Mouse (Mus musculus) spleen, adult 2 months (tissue): Measurements from ENCODE around the gene Cdk15. TPM values are rescaled to one million over a fixed set of nuclear protein-coding genes. Genes with fewer than 3 reads are reported as not detected.

ENCODE experiments used
- DNase-seq, 2 experiments: peaks; one replicate each; pipeline versions ENCODE4 v3.0.0 to v3.0.0-alpha.2; 2012 to 2021; ENCODE audit warnings: low spot score in 2 of 2, low read depth in 1 of 2
- H3K27ac ChIP-seq: fragments of 200-500 bp; 2 replicates; pipeline ENCODE4 v1.5.1; 2012; ENCODE audit warnings: low read length, inconsistent platforms; ENCODE audit not compliant: insufficient read depth
- H3K27me3 ChIP-seq: fragments of 200-500 bp; 2 replicates; pipeline ENCODE4 v1.6.1; 2012; ENCODE audit warnings: mild to moderate bottlenecking, moderate library complexity, low read length, inconsistent platforms; ENCODE audit not compliant: control insufficient read depth, insufficient read depth
- H3K36me3 ChIP-seq: fragments of 200-500 bp; 2 replicates; pipeline ENCODE4 v1.6.1; 2012; ENCODE audit warnings: mild to moderate bottlenecking, low read length, inconsistent platforms; ENCODE audit not compliant: control insufficient read depth, insufficient read depth
- H3K4me1 ChIP-seq: fragments of 200-500 bp; 2 replicates; pipeline ENCODE4 v1.6.1; 2011; ENCODE audit warnings: inconsistent platforms; ENCODE audit not compliant: control insufficient read depth, insufficient read depth, insufficient read length
- H3K4me3 ChIP-seq: fragments of 200-500 bp; 2 replicates; pipeline ENCODE4 v1.5.1; 2011; ENCODE audit warnings: mild to moderate bottlenecking, inconsistent platforms; ENCODE audit not compliant: insufficient read depth, insufficient read length; ENCODE audit errors: extremely low read depth
- CTCF ChIP-seq: fragments of 200-500 bp; IDR thresholded peaks from 2 replicates; pipeline ENCODE4 v1.5.1; 2011; ENCODE audit warnings: mild to moderate bottlenecking, inconsistent platforms; ENCODE audit not compliant: insufficient read depth, insufficient read length, insufficient replicate concordance; ENCODE audit errors: extremely low read depth
- POLR2A ChIP-seq: fragments of 200-500 bp; IDR thresholded peaks from 2 replicates; pipeline ENCODE4 v1.6.1; 2011; ENCODE audit warnings: low read depth, low read length, inconsistent platforms
- WGBS: fragments of 180-500 bp; shearing (Covaris S2); methylation state at CpG from one replicate; pipeline ENCODE4 v1.1.7; 2018; 5-methylcytosine and 5-hydroxymethylcytosine counted together
- polyA plus RNA-seq: library from polyadenylated mRNA; depleted of rRNA; stranded (reverse); fragments of >200 nt; gene quantifications from 2 replicates; pipeline ENCODE4 v1.2.3, GENCODE M21; 2012

The Cdk15 gene
- polyA plus RNA-seq, 1 experiment: 0.05 TPM

GRCm38 (mm10) chr1:59297167-59297566 lies 40.5 kb downstream of the Cdk15 start:
- Histone ChIP-seq H3K4me3 (no peak overlapping the region), H3K4me1 (no peaks in the 10 kb centered on the region), H3K27me3 (no peaks in the 10 kb centered on the region), H3K36me3 (no peaks in the 10 kb centered on the region), H3K27ac (no peak overlapping the region)
- no peak for DNase-seq
- no peak for TF ChIP-seq POLR2A
- no peak for TF ChIP-seq CTCF
- WGBS: 86% methylated on average over 3 of the region's 3 CpGs

- no peak for DNase-seq
- no peaks in the 10 kb centered on the region for H3K4me1 ChIP-seq
- WGBS: 56% methylated on average over 9 of the region's 9 CpGs
- no peak for TF ChIP-seq POLR2A
- no peak for TF ChIP-seq CTCF
- H3K36me3 ChIP-seq: no peaks in the 10 kb centered on the region
- H3K27me3 ChIP-seq: no peaks in the 10 kb centered on the region
- no peak overlapping the region for H3K27ac ChIP-seq
- no peak overlapping the region for H3K4me3 ChIP-seq
These were observed 41.9 kb downstream of the Cdk15 start for GRCm38 (mm10) chr1:59298491-59299090.

DNA sequence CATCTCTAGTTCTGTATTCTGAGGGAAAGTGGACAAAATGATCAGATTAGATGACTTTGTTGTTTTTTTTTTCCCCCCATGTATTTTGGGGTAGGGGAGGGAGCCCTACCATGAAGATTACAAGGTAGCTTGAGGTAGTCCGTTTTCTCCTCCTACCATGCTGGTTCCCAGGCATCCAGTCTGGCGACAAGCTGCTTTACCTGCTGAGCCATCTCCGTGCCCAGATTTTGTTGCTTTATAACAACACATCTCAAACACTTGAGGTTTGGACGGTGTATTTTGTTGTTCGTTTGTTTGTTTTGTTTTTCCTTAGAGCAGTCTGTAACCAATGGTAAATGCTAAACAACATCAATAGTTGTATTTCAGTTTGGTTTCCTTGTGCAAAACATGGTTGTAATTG lies 50.6 kb downstream of the Cdk15 start:
- TF ChIP-seq CTCF (no peak), POLR2A (no peak)
- Histone ChIP-seq H3K4me1 (no peaks in the 10 kb centered on the region), H3K4me3 (no peak overlapping the region), H3K27ac (no peak overlapping the region), H3K36me3 (no peaks in the 10 kb centered on the region), H3K27me3 (no peaks in the 10 kb centered on the region)
- DNase-seq: no peak
- WGBS: 93% methylated on average over 5 of the region's 5 CpGs

- Histone ChIP-seq H3K27me3 (no peaks in the 10 kb centered on the region), H3K36me3 (no peaks in the 10 kb centered on the region), H3K27ac (no peak overlapping the region), H3K4me3 (no peak overlapping the region), H3K4me1 (peaks cover 2% of the 10 kb centered on the region; the same call in 1 of the 2 replicates)
- no peak for DNase-seq
- no peak for TF ChIP-seq CTCF
- no peak for TF ChIP-seq POLR2A
- WGBS: 85% methylated on average over 5 of the region's 5 CpGs
These were observed 54.7 kb downstream of the Cdk15 start for GRCm38 (mm10) chr1:59311292-59311885.

GRCm38 (mm10) chr1:59312187-59313153 lies 55.8 kb downstream of the Cdk15 start:
- peaks cover 2% of the 10 kb centered on the region; the same call in 1 of the 2 replicates for H3K4me1 ChIP-seq
- no peak overlapping the region for H3K27ac ChIP-seq
- DNase-seq: no peak
- WGBS: 89% methylated on average over 10 of the region's 10 CpGs
- no peaks in the 10 kb centered on the region for H3K36me3 ChIP-seq
- no peak for TF ChIP-seq POLR2A
- no peak for TF ChIP-seq CTCF
- H3K4me3 ChIP-seq: no peak overlapping the region
- no peaks in the 10 kb centered on the region for H3K27me3 ChIP-seq

DNA sequence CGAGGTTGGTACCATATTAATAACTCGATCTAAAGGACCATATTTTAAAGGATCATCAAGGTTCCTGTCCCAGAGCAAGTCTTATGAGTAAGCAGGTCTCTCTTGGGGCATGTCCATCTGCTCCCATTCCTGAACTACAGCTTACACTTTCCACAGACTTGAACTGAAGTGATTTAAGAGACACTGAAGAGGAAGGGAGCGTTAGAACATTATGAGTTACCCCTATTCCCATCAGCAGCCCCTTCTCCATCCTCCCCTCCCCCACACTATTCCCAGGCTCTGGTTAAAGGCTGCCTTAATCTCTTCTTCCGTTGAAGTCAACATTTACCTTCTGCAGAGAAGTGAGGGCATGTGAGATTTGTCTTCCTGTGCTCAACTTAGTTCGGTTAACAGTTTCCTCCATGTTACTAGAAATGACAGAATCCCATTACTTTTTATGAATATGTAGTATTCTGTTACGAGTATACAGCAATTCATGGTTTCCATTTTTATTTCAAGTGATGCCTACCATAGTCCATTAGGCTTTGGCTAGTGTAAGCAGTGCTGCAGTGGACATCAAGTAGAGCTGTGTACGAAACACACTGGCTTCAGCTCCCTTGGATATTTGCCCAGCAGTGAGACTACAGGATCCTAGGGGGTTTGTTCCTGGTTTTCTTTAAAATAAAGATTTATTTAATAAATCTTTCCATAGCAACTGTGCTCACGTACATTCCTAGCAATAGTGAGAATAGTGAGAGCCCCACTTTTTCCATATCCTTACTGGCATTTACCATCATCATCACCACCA lies 56.6 kb downstream of the Cdk15 start:
- Histone ChIP-seq H3K36me3 (no peaks in the 10 kb centered on the region), H3K27ac (no peak overlapping the region), H3K4me1 (peaks cover 2% of the 10 kb centered on the region; the same call in 1 of the 2 replicates), H3K27me3 (no peaks in the 10 kb centered on the region), H3K4me3 (no peak overlapping the region)
- WGBS: 86% methylated on average over 8 of the region's 8 CpGs
- TF ChIP-seq CTCF: no peak
- no peak for TF ChIP-seq POLR2A
- DNase-seq: no peak
